Mouse (Mus musculus): ENCODE data around the gene Srcap. TPM values are rescaled to one million over a fixed set of nuclear protein-coding genes. Genes with fewer than 3 reads are reported as not detected.

Gene Srcap
- polyA plus RNA-seq, 1 experiment from 2014 or later: 15.4 TPM

GRCm38 (mm10) chr7:127573503-127574008 lies 61.8 kb downstream of the Srcap start:
- peak overlapping the region; percentile 79 for H3K4me3 ChIP-seq (ENCODE audit: inconsistent target)
- WGBS (ENCODE audit: missing documents): under 1% methylated on average over 12 of the region's 28 CpGs
- peaks cover 10% of the 10 kb centered on the region; the same call in 1 of the 2 replicates for H3K36me3 ChIP-seq (ENCODE audit: inconsistent target)
- peak overlapping the region; percentile 52 for H3K27ac ChIP-seq
- peaks cover 43% of the 10 kb centered on the region for H3K79me2 ChIP-seq (ENCODE audit: inconsistent target)

GRCm38 (mm10) chr7:127574115-127574514 lies 62.3 kb downstream of the Srcap start:
- Histone ChIP-seq H3K27ac (0 out of 2 replicates have a peak overlapping the region, but pooled peaks have one; percentile 52), H3K36me3 (ENCODE audit: inconsistent target) (peaks cover 10% of the 10 kb centered on the region; the same call in 1 of the 2 replicates), H3K4me3 (ENCODE audit: inconsistent target) (peak overlapping the region; percentile 79), H3K79me2 (ENCODE audit: inconsistent target) (peaks cover 43% of the 10 kb centered on the region)
- WGBS (ENCODE audit: missing documents): 10% methylated on average over 7 of the region's 7 CpGs

- Histone ChIP-seq H3K27ac (no peak overlapping the region), H3K4me3 (ENCODE audit: inconsistent target) (no peak overlapping the region), H3K79me2 (ENCODE audit: inconsistent target) (no peaks in the 10 kb centered on the region), H3K36me3 (ENCODE audit: inconsistent target) (peaks cover 36% of the 10 kb centered on the region)
- 89% methylated on average over 6 of the region's 6 CpGs for WGBS (ENCODE audit: missing documents)
These were observed 71.5 kb downstream of the Srcap start for GRCm38 (mm10) chr7:127583260-127583659.

GRCm38 (mm10) chr7:127585031-127585430 lies 73.2 kb downstream of the Srcap start:
- WGBS (ENCODE audit: missing documents): 62% methylated on average over 7 of the region's 7 CpGs
- Histone ChIP-seq H3K27ac (no peak overlapping the region), H3K4me3 (ENCODE audit: inconsistent target) (no peak overlapping the region), H3K79me2 (ENCODE audit: inconsistent target) (peaks cover 15% of the 10 kb centered on the region), H3K36me3 (ENCODE audit: inconsistent target) (peaks cover 28% of the 10 kb centered on the region)

- WGBS (ENCODE audit: missing documents): 97% methylated on average over 5 of the region's 6 CpGs
- Histone ChIP-seq H3K27ac (no peak overlapping the region), H3K4me3 (ENCODE audit: inconsistent target) (no peak overlapping the region), H3K79me2 (ENCODE audit: inconsistent target) (peaks cover 22% of the 10 kb centered on the region), H3K36me3 (ENCODE audit: inconsistent target) (peaks cover 35% of the 10 kb centered on the region)
These were observed 74.4 kb downstream of the Srcap start for GRCm38 (mm10) chr7:127586149-127586548.

- no peak overlapping the region for H3K27ac ChIP-seq
- WGBS (ENCODE audit: missing documents): 76% methylated on average over 5 of the region's 5 CpGs
- peaks cover 39% of the 10 kb centered on the region for H3K36me3 ChIP-seq (ENCODE audit: inconsistent target)
- H3K79me2 ChIP-seq (ENCODE audit: inconsistent target): peaks cover 22% of the 10 kb centered on the region
- peak overlapping the region; percentile 74 for H3K4me3 ChIP-seq (ENCODE audit: inconsistent target)
These were observed 75.4 kb downstream of the Srcap start for GRCm38 (mm10) chr7:127587196-127587595.

- Histone ChIP-seq H3K36me3 (ENCODE audit: inconsistent target) (peaks cover 39% of the 10 kb centered on the region), H3K4me3 (ENCODE audit: inconsistent target) (peak within 1 kb of the TSS; percentile 74), H3K27ac (peak within 1 kb of the TSS; percentile 28), H3K79me2 (ENCODE audit: inconsistent target) (peaks cover 22% of the 10 kb centered on the region)
- WGBS (ENCODE audit: missing documents): 0% methylated on average over 50 of the region's 50 CpGs
These were observed 76.5 kb downstream of the Srcap start, which contains the start of the genes Ccdc189 and Rnf40 for GRCm38 (mm10) chr7:127588011-127588871. Ccdc189 (minus strand) TSS chr7:127588595. Rnf40 (plus strand) TSS chr7:127588767.

GRCm38 (mm10) chr7:127588901-127589300 lies 77.1 kb downstream of the Srcap start:
- H3K4me3 ChIP-seq (ENCODE audit: inconsistent target): peak overlapping the region; percentile 74
- WGBS (ENCODE audit: missing documents): 5% methylated on average over 27 of the region's 29 CpGs
- H3K36me3 ChIP-seq (ENCODE audit: inconsistent target): peaks cover 39% of the 10 kb centered on the region
- peaks cover 22% of the 10 kb centered on the region for H3K79me2 ChIP-seq (ENCODE audit: inconsistent target)
- peak overlapping the region; percentile 25 for H3K27ac ChIP-seq

- Histone ChIP-seq H3K4me3 (ENCODE audit: inconsistent target) (peak overlapping the region; percentile 74; the same call in 1 of the 2 replicates), H3K79me2 (ENCODE audit: inconsistent target) (peaks cover 22% of the 10 kb centered on the region), H3K36me3 (ENCODE audit: inconsistent target) (peaks cover 45% of the 10 kb centered on the region), H3K27ac (no peak overlapping the region)
- WGBS (ENCODE audit: missing documents): 86% methylated on average over 9 of the region's 9 CpGs
These were observed 77.9 kb downstream of the Srcap start for GRCm38 (mm10) chr7:127589637-127590036.

GRCm38 (mm10) chr7:127591108-127591507 lies 79.3 kb downstream of the Srcap start:
- peaks cover 60% of the 10 kb centered on the region for H3K36me3 ChIP-seq (ENCODE audit: inconsistent target)
- H3K79me2 ChIP-seq (ENCODE audit: inconsistent target): peaks cover 22% of the 10 kb centered on the region
- WGBS (ENCODE audit: missing documents): 98% methylated on average over 10 of the region's 10 CpGs
- H3K4me3 ChIP-seq (ENCODE audit: inconsistent target): no peak overlapping the region
- no peak overlapping the region for H3K27ac ChIP-seq

GRCm38 (mm10) chr7:127592575-127592974 lies 80.8 kb downstream of the Srcap start:
- peaks cover 22% of the 10 kb centered on the region for H3K79me2 ChIP-seq (ENCODE audit: inconsistent target)
- peaks cover 75% of the 10 kb centered on the region for H3K36me3 ChIP-seq (ENCODE audit: inconsistent target)
- no peak overlapping the region for H3K27ac ChIP-seq
- WGBS (ENCODE audit: missing documents): 93% methylated on average over 14 of the region's 14 CpGs
- H3K4me3 ChIP-seq (ENCODE audit: inconsistent target): no peak overlapping the region

- Histone ChIP-seq H3K27ac (no peak overlapping the region), H3K36me3 (ENCODE audit: inconsistent target) (peaks cover 93% of the 10 kb centered on the region), H3K4me3 (ENCODE audit: inconsistent target) (no peak overlapping the region), H3K79me2 (ENCODE audit: inconsistent target) (no peaks in the 10 kb centered on the region)
- WGBS (ENCODE audit: missing documents): 94% methylated on average over 17 of the region's 17 CpGs
These were observed 85.0 kb downstream of the Srcap start for GRCm38 (mm10) chr7:127596747-127597146.

GRCm38 (mm10) chr7:127600612-127601011 lies 88.8 kb downstream of the Srcap start:
- 98% methylated on average over 4 of the region's 7 CpGs for WGBS (ENCODE audit: missing documents)
- Histone ChIP-seq H3K36me3 (ENCODE audit: inconsistent target) (peaks cover 75% of the 10 kb centered on the region), H3K4me3 (ENCODE audit: inconsistent target) (no peak overlapping the region), H3K79me2 (ENCODE audit: inconsistent target) (no peaks in the 10 kb centered on the region), H3K27ac (no peak overlapping the region)

- 91% methylated on average over 4 of the region's 4 CpGs for WGBS (ENCODE audit: missing documents)
- Histone ChIP-seq H3K4me3 (ENCODE audit: inconsistent target) (no peak overlapping the region), H3K27ac (no peak overlapping the region), H3K36me3 (ENCODE audit: inconsistent target) (peaks cover 64% of the 10 kb centered on the region), H3K79me2 (ENCODE audit: inconsistent target) (no peaks in the 10 kb centered on the region)
These were observed 90.0 kb downstream of the Srcap start for GRCm38 (mm10) chr7:127601735-127602134.

GRCm38 (mm10) chr7:127602903-127603302 lies 91.1 kb downstream of the Srcap start:
- H3K79me2 ChIP-seq (ENCODE audit: inconsistent target): no peaks in the 10 kb centered on the region
- WGBS (ENCODE audit: missing documents): 91% methylated on average over 2 of the region's 2 CpGs
- no peak overlapping the region for H3K27ac ChIP-seq
- no peak overlapping the region for H3K4me3 ChIP-seq (ENCODE audit: inconsistent target)
- H3K36me3 ChIP-seq (ENCODE audit: inconsistent target): peaks cover 52% of the 10 kb centered on the region

Measured in macrophage (primary cell).